In the genomic region with DNA sequence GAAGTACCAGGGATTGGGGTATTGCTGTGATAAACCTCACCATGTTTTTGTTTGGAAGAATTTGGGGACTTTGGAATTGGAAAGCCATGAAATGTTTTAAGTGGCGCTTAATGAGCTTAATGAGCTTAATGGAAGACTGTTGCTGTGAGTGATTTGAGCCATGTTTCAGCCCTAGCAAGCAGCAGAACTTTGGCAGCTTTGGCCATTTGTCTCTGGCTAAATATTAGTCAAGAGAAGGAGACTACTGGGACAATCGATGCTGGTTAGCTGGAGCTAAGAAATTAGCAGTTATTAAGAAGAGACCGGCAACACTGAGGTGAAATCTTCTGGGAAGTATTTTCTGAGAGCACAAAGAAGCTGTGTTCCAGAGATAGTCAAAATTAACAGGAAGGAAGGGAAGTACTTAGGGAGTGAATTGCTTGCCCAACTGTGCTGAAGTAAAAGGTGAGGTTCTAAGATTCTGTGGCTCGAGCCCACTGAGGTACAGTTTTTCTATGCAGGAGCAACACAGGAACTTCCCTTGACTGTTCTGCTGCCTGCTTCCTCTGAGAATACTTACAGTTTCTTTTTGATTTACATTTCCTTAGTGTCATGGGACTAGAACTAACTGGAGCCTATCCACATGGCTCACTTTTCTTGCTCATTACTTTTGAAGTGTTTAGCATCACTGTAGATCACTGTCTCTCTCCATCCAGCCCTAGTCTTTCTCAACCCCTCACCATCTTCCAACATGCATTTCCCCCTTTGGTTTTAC, we compare ENCODE assay signal across 16 mouse cellular contexts. TPM values are rescaled to one million over a fixed set of nuclear protein-coding genes. Genes with fewer than 3 reads are reported as not detected.
DNase-seq lines count a peak whose midpoint lies in the region; ATAC-seq and TF ChIP-seq lines count a peak whose summit lies in the region.
"Had no signal": no experiment of that assay in that cellular context is flagged by ENCODE, and none has a peak within 500 bp of the region (broad histone marks: within the 10 kb centered on the region; RNA-seq: fewer than 3 reads in every experiment).

No protein-coding gene starts in this region.

- no peak overlapping the region for H3K27ac ChIP-seq in liver, adult 2 months (replicated peaks; ENCODE audit: insufficient read depth, low read depth, low read length)
- peak overlapping the region; percentile 62 for H3K27ac ChIP-seq in kidney, embryonic 16.5 days (ENCODE audit: low read length)
- no peak overlapping the region for H3K27ac ChIP-seq in hindbrain, postnatal 0 days
- H3K27ac ChIP-seq: heart, embryonic 10.5 days; intestine, embryonic 15.5 days had no signal

- H3K4me3 ChIP-seq in liver, adult 2 months (ENCODE audit: insufficient read depth, low read depth, low read length), result no peak overlapping the region
- H3K4me3 ChIP-seq in kidney, embryonic 16.5 days (ENCODE audit: low read length), result no peak overlapping the region
- H3K4me3 ChIP-seq in hindbrain, postnatal 0 days (ENCODE audit: low read length), result no peak overlapping the region
- H3K4me3 ChIP-seq: erythroblast, embryonic 14.5 days; heart, embryonic 10.5 days; intestine, embryonic 15.5 days had no signal

- no peaks in the 10 kb centered on the region for H3K9me3 ChIP-seq in kidney, embryonic 16.5 days (ENCODE audit: low read length)
- no peaks in the 10 kb centered on the region for H3K9me3 ChIP-seq in hindbrain, postnatal 0 days (ENCODE audit: low read length)
- H3K9me3 ChIP-seq: heart, embryonic 10.5 days; intestine, embryonic 15.5 days had no signal

- no peak for TF ChIP-seq POLR2A in liver, adult 2 months (IDR thresholded peaks at IDR 0.05; ENCODE audit: extremely low read depth, insufficient read depth, low read length)

- H3K4me2 ChIP-seq in kidney, embryonic 16.5 days (replicated peaks; ENCODE audit: low read depth, low read length), result no peak overlapping the region
- H3K4me2 ChIP-seq in hindbrain, postnatal 0 days (ENCODE audit: low read depth, low read length), result no peak overlapping the region
- H3K4me2 ChIP-seq: intestine, embryonic 15.5 days had no signal

- DNase-seq in liver, adult 2 months (ENCODE audit: extremely low read depth, low read depth, low spot score), result peak; percentile 69
- DNase-seq in liver, result no peak
- DNase-seq in natural killer cell, adult 2 months (ENCODE audit: low spot score in 2 of 2), result peak; percentile 11 to 28
- no peak for DNase-seq in embryo, embryonic 11 days
- no peak for DNase-seq in ovary, postnatal 14 days (ENCODE audit: low spot score)
- DNase-seq in hindbrain, postnatal 0 days (ENCODE audit: low spot score), result no peak
- DNase-seq: cerebellum, adult 8-10 months; forebrain, postnatal 0 days; gastrocnemius, postnatal 14 days; heart, postnatal 36 days; left cerebral cortex, postnatal 4 days had no signal

- H3K9ac ChIP-seq in liver, adult 2 months (ENCODE audit: low read depth, low read length), result no peak overlapping the region
- no peak overlapping the region for H3K9ac ChIP-seq in kidney, embryonic 16.5 days (replicated peaks; ENCODE audit: low read length)
- no peak overlapping the region for H3K9ac ChIP-seq in hindbrain, postnatal 0 days (replicated peaks; ENCODE audit: low read length)
- H3K9ac ChIP-seq: forebrain, postnatal 0 days; intestine, embryonic 15.5 days had no signal

- ATAC-seq in activated CD4-positive, CD25-positive, alpha-beta regulatory T cell, adult 4 months, result peak; percentile 69
- peak; percentile 46; the same call in 1 of the 2 replicates for ATAC-seq in kidney, embryonic 16.5 days (ENCODE audit: low FRiP score, low TSS enrichment)
- no peak for ATAC-seq in hindbrain, postnatal 0 days
- ATAC-seq: forebrain, postnatal 0 days; intestine, embryonic 15.5 days had no signal

- H3K27me3 ChIP-seq in liver, adult 2 months (ENCODE audit: control insufficient read depth, insufficient read depth, low read length), result no peaks in the 10 kb centered on the region
- no peaks in the 10 kb centered on the region for H3K27me3 ChIP-seq in kidney, embryonic 16.5 days (ENCODE audit: insufficient read depth, low read length)
- H3K27me3 ChIP-seq in hindbrain, postnatal 0 days (ENCODE audit: insufficient read depth, low read length), result no peaks in the 10 kb centered on the region
- H3K27me3 ChIP-seq: intestine, embryonic 15.5 days had no signal

- H3K36me3 ChIP-seq in liver, adult 2 months (ENCODE audit: control insufficient read depth, insufficient read depth, low read length), result no peaks in the 10 kb centered on the region
- H3K36me3 ChIP-seq in kidney, embryonic 16.5 days (ENCODE audit: insufficient read depth, low read length), result no peaks in the 10 kb centered on the region
- no peaks in the 10 kb centered on the region for H3K36me3 ChIP-seq in hindbrain, postnatal 0 days (ENCODE audit: insufficient read depth, low read length)
- H3K36me3 ChIP-seq: heart, embryonic 10.5 days; intestine, embryonic 15.5 days had no signal

- H3K79me2 ChIP-seq in liver, adult 2 months (ENCODE audit: control insufficient read depth, insufficient read depth, low read length), result no peaks in the 10 kb centered on the region; the same call in 1 of the 2 replicates

- no peak for TF ChIP-seq CTCF in liver, adult 2 months (IDR thresholded peaks at IDR 0.05; ENCODE audit: low read depth, low read length)
- no peak for TF ChIP-seq CTCF in hindbrain, postnatal 0 days (IDR thresholded peaks at IDR 0.05; ENCODE audit: low read depth)

- 38% methylated on average over 4 of the region's 4 CpGs for WGBS in liver, adult 2 months
- WGBS in kidney, embryonic 16.5 days, result 58% methylated on average over 4 of the region's 4 CpGs
- 68% methylated on average over 4 of the region's 4 CpGs for WGBS in hindbrain, postnatal 0 days

- H3K4me1 ChIP-seq in liver, adult 2 months (ENCODE audit: control insufficient read depth, insufficient read depth, low read length), result no peaks in the 10 kb centered on the region; the same call in 1 of the 2 replicates
- H3K4me1 ChIP-seq in kidney, embryonic 16.5 days (ENCODE audit: insufficient read depth, low read length), result peaks cover 25% of the 10 kb centered on the region
- no peaks in the 10 kb centered on the region for H3K4me1 ChIP-seq in hindbrain, postnatal 0 days (ENCODE audit: insufficient read depth, low read length)
- H3K4me1 ChIP-seq: heart, embryonic 10.5 days; intestine, embryonic 15.5 days had no signal

RNA-seq across cellular contexts. Expression of gene Phtf2, which starts 17.5 kb away (rescaled TPM):
- 6.1 and 6.2 TPM in 2 replicates for total RNA-seq in liver, adult 2 months (2014; rRNA removed)
- polyA plus RNA-seq in liver, adult 2 months (2012; rRNA removed), result 0.80 and 1.2 TPM in 2 replicates
- polyA plus RNA-seq in activated CD4-positive, CD25-positive, alpha-beta regulatory T cell, adult 4 months (2017; shearing (Covaris generic)), result 10 to 100 TPM; 41.5 to 45.4 TPM
- polyA plus RNA-seq in kidney, embryonic 16.5 days (2015; fragmentation: Nextera tagmentation; extraction: Ambion mirVana), result 15.8 and 16.9 TPM in 2 replicates
- 17.4 and 18.8 TPM in 2 replicates for total RNA-seq in hindbrain, postnatal 0 days (2014; rRNA removed)
- 18.9 and 20.7 TPM in 2 replicates for polyA plus RNA-seq in hindbrain, postnatal 0 days (2015; fragmentation: Nextera tagmentation; extraction: Ambion mirVana)

RNA-seq across cellular contexts. Expression of gene Tmem60, which starts 17.6 kb away (rescaled TPM):
- total RNA-seq in liver, adult 2 months (2014; rRNA removed), result 11.7 and 13.2 TPM in 2 replicates
- polyA plus RNA-seq in liver, adult 2 months (2012; rRNA removed), result 6.0 and 8.3 TPM in 2 replicates
- polyA plus RNA-seq in activated CD4-positive, CD25-positive, alpha-beta regulatory T cell, adult 4 months (2017; shearing (Covaris generic)), result 10 to 100 TPM; 50.2 to 53.9 TPM
- 52.9 and 53.9 TPM in 2 replicates for polyA plus RNA-seq in kidney, embryonic 16.5 days (2015; fragmentation: Nextera tagmentation; extraction: Ambion mirVana)
- total RNA-seq in hindbrain, postnatal 0 days (2014; rRNA removed), result 14.0 and 19.4 TPM in 2 replicates
- 76.1 and 76.8 TPM in 2 replicates for polyA plus RNA-seq in hindbrain, postnatal 0 days (2015; fragmentation: Nextera tagmentation; extraction: Ambion mirVana)

Comparison
In these comparisons a context has a peak if more than half of its experiments do, and no peak if none do; other contexts are left out.
1. DNase-seq: peak in liver, adult 2 months (single experiment) and natural killer cell, adult 2 months (2 of 2); none in liver (single experiment), embryo, embryonic 11 days (single experiment), ovary, postnatal 14 days (single experiment) and hindbrain, postnatal 0 days (single experiment).